Mouse (Mus musculus): ENCODE data around the gene Dbx2. TPM values are rescaled to one million over a fixed set of nuclear protein-coding genes. Genes with fewer than 3 reads are reported as not detected.

Gene Dbx2
- 0.40 TPM for polyA plus RNA-seq (2017; shearing (Covaris generic))

DNA sequence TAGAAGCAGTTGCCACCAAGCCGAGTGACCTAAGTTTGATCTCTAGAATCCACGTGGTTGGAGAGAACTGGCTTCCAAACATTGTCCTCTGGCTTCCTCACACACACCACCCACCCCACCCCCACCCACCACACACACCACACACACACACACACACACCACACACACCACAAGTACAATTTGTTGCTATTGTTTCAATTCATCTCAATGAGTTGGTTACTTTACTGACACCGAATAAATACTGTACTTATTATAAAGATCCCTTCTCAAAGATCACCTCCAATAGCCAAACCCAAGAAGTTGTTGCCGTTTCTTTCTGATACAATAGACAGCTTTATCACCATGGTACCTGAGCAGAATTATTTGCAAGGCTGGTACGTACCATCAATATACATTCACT, at the start of gene Dbx2:
TSS of gene Dbx2 (minus strand) at position 101 of the 400 bp plus-strand sequence.

Other genes starting within 250 kb of the Dbx2 start
- not detected for gene Nell2, start 127.4 kb downstream of the Dbx2 start, polyA plus RNA-seq (2017; shearing (Covaris generic))
- 66.1 TPM for gene Ano6, start 134.9 kb upstream of the Dbx2 start, polyA plus RNA-seq (2017; shearing (Covaris generic))

All from activated CD4-positive, CD25-positive, alpha-beta regulatory T cell, adult 9 weeks (primary cell).